In genomic region chr11:53900991-53901390, GRCm38 (mm10) we compare ENCODE assay signal across 26 mouse cellular contexts. TPM values are rescaled to one million over a fixed set of nuclear protein-coding genes. Genes with fewer than 3 reads are reported as not detected.
DNase-seq lines count a peak whose midpoint lies in the region; ATAC-seq and TF ChIP-seq lines count a peak whose summit lies in the region.
"Had no signal": no experiment of that assay in that cellular context is flagged by ENCODE, and none has a peak within 500 bp of the region (broad histone marks: within the 10 kb centered on the region; RNA-seq: fewer than 3 reads in every experiment).

No protein-coding gene starts in this region.

- no peak for TF ChIP-seq POLR2A in ES-Bruce4 (IDR thresholded peaks at IDR 0.05; ENCODE audit: insufficient read depth, low read length)

- DNase-seq in 416B (ENCODE audit: low read depth) (peak; percentile 15), R1 (ENCODE audit: low read depth, low spot score) (peak; percentile 13)
- no peak for DNase-seq in stomach, postnatal 0 days (ENCODE audit: low spot score)
- no peak for DNase-seq in gastrocnemius, postnatal 10 days
- DNase-seq in layer of hippocampus, postnatal 36 days = no peak
- DNase-seq: adrenal gland, adult 8-10 months; adrenal gland, postnatal 14 days; adrenal gland, postnatal 36 days; cerebellum, adult 11-12 months; cerebellum, adult 2 months; cerebellum, adult 9-10 months; cerebellum, postnatal 10 days; cerebellum, postnatal 25 days had no signal

- 28% methylated on average over 1 of the region's 1 CpGs for WGBS in stomach, postnatal 0 days
- WGBS in midbrain, embryonic 13.5 days = 55% methylated on average over 1 of the region's 1 CpGs

- ATAC-seq in stomach, postnatal 0 days (ENCODE audit: low FRiP score, low TSS enrichment) = no peak
- ATAC-seq in midbrain, embryonic 13.5 days = no peak
- ATAC-seq: activated CD4-positive, CD25-positive, alpha-beta regulatory T cell, adult 4 months; forebrain, embryonic 14.5 days; forebrain, embryonic 16.5 days; Patski had no signal

- TF ChIP-seq EP300 in ES-Bruce4 (IDR thresholded peaks at IDR 0.05; ENCODE audit: insufficient read depth, low read depth, low read length) = 0 out of 2 replicates have a peak, but pooled peaks have one; percentile 44
- no peak for TF ChIP-seq EP300 in stomach, postnatal 0 days (optimal IDR thresholded peaks at IDR 0.05)

- no peaks in the 10 kb centered on the region for H3K9me3 ChIP-seq in ES-Bruce4 (replicated peaks; ENCODE audit: control insufficient read depth, insufficient read depth, low read length, poor library complexity, severe bottlenecking)
- no peaks in the 10 kb centered on the region for H3K9me3 ChIP-seq in stomach, postnatal 0 days (ENCODE audit: control insufficient read depth, low read length)
- H3K9me3 ChIP-seq in midbrain, embryonic 13.5 days = no peaks in the 10 kb centered on the region
- H3K9me3 ChIP-seq: embryonic facial prominence, embryonic 13.5 days; embryonic facial prominence, embryonic 15.5 days; forebrain, embryonic 10.5 days; forebrain, embryonic 12.5 days; G1E had no signal

- H3K4me2 ChIP-seq in stomach, postnatal 0 days (replicated peaks; ENCODE audit: low read depth) = no peak overlapping the region
- H3K4me2 ChIP-seq in midbrain, embryonic 13.5 days (replicated peaks) = no peak overlapping the region
- H3K4me2 ChIP-seq: embryonic facial prominence, embryonic 13.5 days; embryonic facial prominence, embryonic 15.5 days; forebrain, embryonic 12.5 days had no signal

- H3K4me1 ChIP-seq in ES-Bruce4 (ENCODE audit: control insufficient read depth, insufficient read depth, low read length) = peaks cover 5% of the 10 kb centered on the region
- no peaks in the 10 kb centered on the region for H3K4me1 ChIP-seq in stomach, postnatal 0 days (replicated peaks; ENCODE audit: control insufficient read depth, insufficient read depth)
- H3K4me1 ChIP-seq in midbrain, embryonic 13.5 days (replicated peaks) = no peaks in the 10 kb centered on the region
- H3K4me1 ChIP-seq: embryonic facial prominence, embryonic 13.5 days; embryonic facial prominence, embryonic 15.5 days; forebrain, embryonic 12.5 days had no signal

- no peak for TF ChIP-seq CTCF in ES-Bruce4 (IDR thresholded peaks at IDR 0.05; ENCODE audit: low read depth, low read length)
- TF ChIP-seq CTCF in stomach, postnatal 0 days (IDR thresholded peaks at IDR 0.05; ENCODE audit: low read depth) = no peak

- no peak overlapping the region for H3K9ac ChIP-seq in ES-Bruce4 (ENCODE audit: low read depth, poor library complexity, severe bottlenecking)
- no peak overlapping the region for H3K9ac ChIP-seq in stomach, postnatal 0 days (ENCODE audit: low read length)
- no peak overlapping the region for H3K9ac ChIP-seq in midbrain, embryonic 13.5 days (replicated peaks)
- H3K9ac ChIP-seq: embryonic facial prominence, embryonic 13.5 days; embryonic facial prominence, embryonic 15.5 days; forebrain, embryonic 12.5 days had no signal

- H3K4me3 ChIP-seq in ES-Bruce4 (ENCODE audit: low read depth, low read length) = no peak overlapping the region
- H3K4me3 ChIP-seq in stomach, postnatal 0 days (ENCODE audit: low read depth, low read length) = no peak overlapping the region
- H3K4me3 ChIP-seq in midbrain, embryonic 13.5 days (replicated peaks) = no peak overlapping the region
- H3K4me3 ChIP-seq: embryonic facial prominence, embryonic 13.5 days; embryonic facial prominence, embryonic 15.5 days; erythroblast, embryonic 14.5 days; forebrain, embryonic 10.5 days; forebrain, embryonic 12.5 days had no signal

- H3K27me3 ChIP-seq in ES-Bruce4 (ENCODE audit: control insufficient read depth, insufficient read depth, low read length, poor library complexity, severe bottlenecking) = no peaks in the 10 kb centered on the region
- H3K27me3 ChIP-seq in stomach, postnatal 0 days (ENCODE audit: control insufficient read depth, insufficient read depth, low read length) = no peaks in the 10 kb centered on the region
- no peaks in the 10 kb centered on the region for H3K27me3 ChIP-seq in midbrain, embryonic 13.5 days
- H3K27me3 ChIP-seq: embryonic facial prominence, embryonic 13.5 days; embryonic facial prominence, embryonic 15.5 days; forebrain, embryonic 12.5 days; Patski had no signal

- no peaks in the 10 kb centered on the region for H3K36me3 ChIP-seq in ES-Bruce4 (ENCODE audit: control insufficient read depth, insufficient read depth, low read length, poor library complexity, severe bottlenecking)
- no peaks in the 10 kb centered on the region for H3K36me3 ChIP-seq in stomach, postnatal 0 days (ENCODE audit: control insufficient read depth, insufficient read depth, low read length)
- no peaks in the 10 kb centered on the region for H3K36me3 ChIP-seq in midbrain, embryonic 13.5 days
- H3K36me3 ChIP-seq: embryonic facial prominence, embryonic 13.5 days; embryonic facial prominence, embryonic 15.5 days; forebrain, embryonic 10.5 days; forebrain, embryonic 12.5 days; G1E had no signal

- peak overlapping the region; percentile 31; the same call in 1 of the 2 replicates for H3K27ac ChIP-seq in ES-Bruce4 (ENCODE audit: insufficient read depth, low read length)
- 0 out of 2 replicates have a peak overlapping the region, but pooled peaks have one; percentile 2 for H3K27ac ChIP-seq in stomach, postnatal 0 days (replicated peaks)
- H3K27ac ChIP-seq in midbrain, embryonic 13.5 days = no peak overlapping the region
- H3K27ac ChIP-seq: embryonic facial prominence, embryonic 13.5 days; embryonic facial prominence, embryonic 15.5 days; forebrain, embryonic 10.5 days; forebrain, embryonic 12.5 days had no signal

RNA-seq across cellular contexts. Expression of gene Slc22a5, which starts 9.5 kb away (rescaled TPM):
- 7.0 and 7.7 TPM in 2 replicates for polyA plus RNA-seq in ES-Bruce4 (2011; ENCODE audit: insufficient read depth, insufficient read length, low read depth, missing spikeins)
- polyA plus RNA-seq in stomach, postnatal 0 days (2015; fragmentation: Nextera tagmentation; extraction: Ambion mirVana) = 9.4 and 10.1 TPM in 2 replicates
- 8.0 and 8.1 TPM in 2 replicates for polyA plus RNA-seq in midbrain, embryonic 13.5 days (2015; fragmentation: Nextera tagmentation; extraction: Ambion mirVana)
- total RNA-seq in gastrocnemius, postnatal 10 days (2021) = 10 to 100 TPM in 1 of 2 experiments, 1 to 10 TPM in 1; 7.4 to 10.7 TPM
- total RNA-seq in layer of hippocampus, postnatal 36 days (2021) = 1 to 10 TPM; 9.2 to 9.3 TPM
- polyA plus RNA-seq: erythroblast, embryonic 14.5 days had no signal

RNA-seq across cellular contexts. Expression of gene Gm12216, which starts 41.9 kb away (rescaled TPM):
- polyA plus RNA-seq in ES-Bruce4 (2011; ENCODE audit: insufficient read depth, insufficient read length, low read depth, missing spikeins) = 1.1 and 2.8 TPM in 2 replicates
- 1.9 and 2.3 TPM in 2 replicates for polyA plus RNA-seq in stomach, postnatal 0 days (2015; fragmentation: Nextera tagmentation; extraction: Ambion mirVana)
- 0.40 TPM in 1 of 2 replicates, not detected in the other for polyA plus RNA-seq in midbrain, embryonic 13.5 days (2015; fragmentation: Nextera tagmentation; extraction: Ambion mirVana)
- 1 to 10 TPM; 3.5 to 4.0 TPM for total RNA-seq in gastrocnemius, postnatal 10 days (2021)
- total RNA-seq in layer of hippocampus, postnatal 36 days (2021) = 1 to 10 TPM; 8.0 to 9.5 TPM
- polyA plus RNA-seq: embryonic facial prominence, embryonic 11.5 days; embryonic facial prominence, embryonic 13.5 days; erythroblast, embryonic 14.5 days; forebrain, embryonic 12.5 days; forebrain, embryonic 14.5 days; G1E had no signal

Comparison
In these comparisons a context has a peak if more than half of its experiments do, and no peak if none do; other contexts are left out.
1. DNase-seq: peak in 416B (single experiment) and R1 (single experiment); none in stomach, postnatal 0 days (single experiment), gastrocnemius, postnatal 10 days (single experiment) and layer of hippocampus, postnatal 36 days (0 of 2).